Mouse (Mus musculus) small intestine, adult 2 months (tissue): ENCODE measurements at regions not wholly inside any gene's neighbourhood (a gene's known extent, or its start where the extent isn't known, plus 50 kb on each side); places are given as distances from the start of the nearest gene placed in this dataset.

Source experiments
- CTCF ChIP-seq: fragments of 200-500 bp; IDR thresholded peaks from 2 replicates; pipeline ENCODE4 v1.5.1; 2012; ENCODE audit warnings: low read depth, mild to moderate bottlenecking, control low read depth, inconsistent platforms, low read length, moderate library complexity, mixed read lengths; ENCODE audit not compliant: insufficient replicate concordance, insufficient read length; ENCODE audit errors: extremely low read depth
- POLR2A ChIP-seq: fragments of 200-500 bp; IDR thresholded peaks from 2 replicates; pipeline ENCODE4 v1.6.1; 2012; ENCODE audit warnings: low read depth, mild to moderate bottlenecking, control low read depth, inconsistent platforms, low read length, moderate library complexity

- TF ChIP-seq CTCF (no peak), POLR2A (no peak)
Observed at GRCm38 (mm10) chr3:133763721-133764120, 218.8 kb upstream of the Tet2 start.
